Mouse (Mus musculus) hindbrain, postnatal 0 days (tissue): ENCODE data around the gene Vmn2r100. TPM values are rescaled to one million over a fixed set of nuclear protein-coding genes. Genes with fewer than 3 reads are reported as not detected.

Experiments
- ATAC-seq: fragments of 200-750 bp; cut with Nextera tagmentation; 2 replicates; pipeline ENCODE4 v1.8.0; 2017; ENCODE audit warnings: mild to moderate bottlenecking, moderate TSS enrichment, moderate library complexity
- DNase-seq: peaks from one replicate; pipeline ENCODE4 v3.0.0-alpha.2; 2015; ENCODE audit warnings: low spot score
- H3K27ac ChIP-seq: fragments of 300-500 bp; sonication (generic); 2 replicates; pipeline ENCODE4 v1.5.1; 2014; ENCODE audit warnings: mild to moderate bottlenecking
- H3K27me3 ChIP-seq: fragments of 300-500 bp; sonication (generic); 2 replicates; pipeline ENCODE4 v1.6.1; 2014; ENCODE audit warnings: low read length, mixed read lengths; ENCODE audit not compliant: insufficient read depth
- H3K36me3 ChIP-seq: fragments of 300-500 bp; sonication (generic); 2 replicates; pipeline ENCODE4 v1.6.1; 2014; ENCODE audit warnings: low read length, mixed read lengths; ENCODE audit not compliant: insufficient read depth
- H3K4me1 ChIP-seq: fragments of 300-500 bp; sonication (generic); 2 replicates; pipeline ENCODE4 v1.6.1; 2014; ENCODE audit warnings: antibody characterized with exemption, low read length, mixed read lengths; ENCODE audit not compliant: insufficient read depth
- H3K4me2 ChIP-seq: fragments of 300-500 bp; sonication (generic); 2 replicates; pipeline ENCODE4 v1.6.1; 2014; ENCODE audit warnings: low read depth, mild to moderate bottlenecking, low read length, moderate library complexity, mixed read lengths
- H3K4me3 ChIP-seq: fragments of 300-500 bp; sonication (generic); 2 replicates; pipeline ENCODE4 v1.5.1; 2014; ENCODE audit warnings: low read length
- H3K9ac ChIP-seq: fragments of 300-500 bp; sonication (generic); replicated peaks from 2 replicates; pipeline ENCODE4 v1.6.1; 2014; ENCODE audit warnings: mild to moderate bottlenecking, low read length, moderate library complexity, mixed read lengths
- H3K9me3 ChIP-seq: fragments of 300-500 bp; sonication (generic); 2 replicates; pipeline ENCODE4 v1.6.1; 2016; ENCODE audit warnings: low read length, mixed read lengths
- CTCF ChIP-seq: IDR thresholded peaks from 2 replicates; pipeline ENCODE4 v1.5.1; 2016; ENCODE audit warnings: antibody characterized with exemption, control low read depth, low read depth
- polyA plus RNA-seq: library from polyadenylated mRNA; unstranded; fragments of >200 nt; fragmentation: Nextera tagmentation; extraction: Ambion mirVana; gene quantifications from 2 replicates; pipeline ENCODE4 v1.2.1, GENCODE M21; 2015
- total RNA-seq: library from RNA; depleted of rRNA; stranded (reverse); fragments of >200 nt; gene quantifications from 2 replicates; pipeline ENCODE4 v1.2.3, GENCODE M21; 2014; rRNA removed

The Vmn2r100 gene
- total RNA-seq, result not detected in 2 replicates
- polyA plus RNA-seq, result not detected in 2 replicates

DNA sequence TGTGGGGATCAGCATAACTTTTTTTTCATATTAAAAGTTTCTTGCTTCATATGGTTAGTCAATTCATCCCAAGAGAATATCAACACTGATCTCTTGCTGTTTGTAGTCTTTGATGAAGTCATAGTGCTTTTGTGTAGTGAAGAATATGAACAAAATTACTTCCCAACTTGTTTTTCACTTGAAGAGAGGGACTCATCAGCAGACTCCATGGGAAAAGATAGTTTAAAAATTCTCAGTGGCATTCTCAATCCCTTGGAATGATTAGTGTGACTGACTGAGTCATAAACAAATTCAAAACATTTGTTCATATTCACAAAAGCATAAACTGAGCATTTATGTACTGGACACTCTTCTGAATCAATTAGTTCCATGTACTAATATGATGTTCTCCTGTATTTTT lies at the start of gene Vmn2r100:
Gene Vmn2r100, plus strand, starts transcription at position 301 of the 400 bp plus-strand sequence.
- no peaks in the 10 kb centered on the region for H3K27me3 ChIP-seq
- no peak within 1 kb of the TSS for H3K27ac ChIP-seq
- H3K4me3 ChIP-seq, result no peak within 1 kb of the TSS
- H3K36me3 ChIP-seq, result no peaks in the 10 kb centered on the region
- ATAC-seq (no peak), DNase-seq (no peak)
- no peak within 1 kb of the TSS for H3K4me2 ChIP-seq
- no peak within 1 kb of the TSS for H3K9ac ChIP-seq
- TF ChIP-seq CTCF, result no peak
- H3K9me3 ChIP-seq, result 0 out of 2 replicates have a peak, but pooled peaks cover 3% of the 10 kb centered on the region
- H3K4me1 ChIP-seq, result no peaks in the 10 kb centered on the region

DNA sequence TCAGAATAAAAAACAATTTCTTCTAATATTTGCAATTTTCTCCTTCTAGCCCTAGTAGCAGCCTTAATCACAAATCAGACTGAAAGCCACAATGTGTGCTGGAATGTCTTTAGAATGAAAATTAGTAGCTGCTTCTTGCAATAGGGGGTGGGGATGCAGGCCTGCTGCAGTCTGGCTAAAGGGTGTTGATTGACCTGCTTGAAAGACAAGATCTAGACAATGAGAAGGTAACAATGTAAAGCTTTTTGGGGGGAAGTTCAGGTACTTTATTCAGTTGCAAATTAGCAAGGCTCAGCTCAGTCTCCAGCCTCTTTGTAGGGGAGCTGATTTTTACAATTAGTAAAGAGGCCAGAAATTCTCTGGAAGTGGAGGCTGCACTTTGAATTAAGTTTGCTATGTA lies 21.7 kb upstream of the Vmn2r100 start:
- Histone ChIP-seq H3K9me3 (no peaks in the 10 kb centered on the region; the same call in 1 of the 2 replicates), H3K4me1 (no peaks in the 10 kb centered on the region), H3K36me3 (no peaks in the 10 kb centered on the region), H3K4me2 (no peak overlapping the region), H3K9ac (no peak overlapping the region), H3K27me3 (no peaks in the 10 kb centered on the region), H3K27ac (no peak overlapping the region), H3K4me3 (no peak overlapping the region)
- ATAC-seq (no peak), DNase-seq (no peak)
- TF ChIP-seq CTCF, result no peak

- peaks cover 2% of the 10 kb centered on the region; the same call in 1 of the 2 replicates for H3K9me3 ChIP-seq
- no peak within 1 kb of the TSS for H3K4me3 ChIP-seq
- ATAC-seq, result no peak
- H3K4me1 ChIP-seq, result no peaks in the 10 kb centered on the region
- H3K27me3 ChIP-seq, result no peaks in the 10 kb centered on the region
- no peak for DNase-seq
- H3K36me3 ChIP-seq, result no peaks in the 10 kb centered on the region
- H3K9ac ChIP-seq, result no peak within 1 kb of the TSS
- H3K4me2 ChIP-seq, result no peak within 1 kb of the TSS
- TF ChIP-seq CTCF, result no peak
- no peak within 1 kb of the TSS for H3K27ac ChIP-seq
Observed at GRCm38 (mm10) chr17:19576927-19577326, 72.4 kb downstream of the Vmn2r100 start, which contains the start of gene Vmn2r101. Vmn2r101 (plus strand) TSS chr17:19577227.

Other genes starting within 250 kb of the Vmn2r100 start
- not detected in 2 replicates for gene Vmn2r99, start 142.8 kb upstream of the Vmn2r100 start, total RNA-seq
- gene Vmn2r99, start 142.8 kb upstream of the Vmn2r100 start, polyA plus RNA-seq, result not detected in 2 replicates
- gene Vmn2r101, start 72.5 kb downstream of the Vmn2r100 start, total RNA-seq, result not detected in 2 replicates
- gene Vmn2r101, start 72.5 kb downstream of the Vmn2r100 start, polyA plus RNA-seq, result not detected in 2 replicates
- gene Vmn2r102, start 155.6 kb downstream of the Vmn2r100 start, total RNA-seq, result not detected in 2 replicates
- not detected in 2 replicates for gene Vmn2r102, start 155.6 kb downstream of the Vmn2r100 start, polyA plus RNA-seq